Mouse (Mus musculus) liver, postnatal 0 days (tissue): ENCODE results near the gene Anapc13.

ENCODE experiments used
- CTCF ChIP-seq: sonication (generic); IDR thresholded peaks from 2 replicates; pipeline ENCODE4 v1.5.1; 2016; ENCODE audit warnings: antibody characterized with exemption, low read depth
- EP300 ChIP-seq: IDR thresholded peaks from 2 replicates; pipeline ENCODE4 v1.6.1; 2016; ENCODE audit warnings: antibody characterized with exemption, low read depth, mild to moderate bottlenecking

GRCm38 (mm10) chr9:102647010-102647409, 20.9 kb downstream of the Anapc13 start:
- TF ChIP-seq EP300 (no peak), CTCF (no peak)
